Mouse (Mus musculus): ENCODE measurements around the gene 9230112D13Rik. TPM values are rescaled to one million over a fixed set of nuclear protein-coding genes. Genes with fewer than 3 reads are reported as not detected.

Gene 9230112D13Rik
- total RNA-seq (2022), result not detected

GRCm38 (mm10) chr14:34522701-34523100 is at the start of gene 9230112D13Rik:
Gene 9230112D13Rik, minus strand, starts transcription at chr14:34522801.
- no peak for DNase-seq (ENCODE audit: low spot score in 2 of 2)

- no peak for DNase-seq (ENCODE audit: low spot score in 2 of 2)
These were observed 49.2 kb upstream of the 9230112D13Rik start for GRCm38 (mm10) chr14:34571610-34572387.

- no peak for DNase-seq (ENCODE audit: low spot score in 2 of 2)
These were observed 48.3 kb upstream of the 9230112D13Rik start for GRCm38 (mm10) chr14:34570903-34571302.

GRCm38 (mm10) chr14:34570294-34570693 is 47.7 kb upstream of the 9230112D13Rik start:
- DNase-seq (ENCODE audit: low spot score in 2 of 2), result peak in 1 of 2 experiments; percentile 78

- no peak for DNase-seq (ENCODE audit: low spot score in 2 of 2)
These were observed 47.1 kb upstream of the 9230112D13Rik start for GRCm38 (mm10) chr14:34569534-34570194.

- no peak for DNase-seq (ENCODE audit: low spot score in 2 of 2)
These were observed 46.0 kb upstream of the 9230112D13Rik start for GRCm38 (mm10) chr14:34568626-34569025.

GRCm38 (mm10) chr14:34567697-34568096 is 45.1 kb upstream of the 9230112D13Rik start:
- no peak for DNase-seq (ENCODE audit: low spot score in 2 of 2)

GRCm38 (mm10) chr14:34566530-34566929 is 43.9 kb upstream of the 9230112D13Rik start:
- no peak for DNase-seq (ENCODE audit: low spot score in 2 of 2)

- DNase-seq (ENCODE audit: low spot score in 2 of 2), result no peak
These were observed 43.1 kb upstream of the 9230112D13Rik start for GRCm38 (mm10) chr14:34565711-34566110.

GRCm38 (mm10) chr14:34564646-34565045 is 42.0 kb upstream of the 9230112D13Rik start:
- DNase-seq (ENCODE audit: low spot score in 2 of 2), result no peak

- DNase-seq (ENCODE audit: low spot score in 2 of 2), result no peak
These were observed 39.8 kb upstream of the 9230112D13Rik start for GRCm38 (mm10) chr14:34562393-34562792.

- no peak for DNase-seq (ENCODE audit: low spot score in 2 of 2)
These were observed 39.0 kb upstream of the 9230112D13Rik start for GRCm38 (mm10) chr14:34561647-34562046.

- DNase-seq (ENCODE audit: low spot score in 2 of 2), result no peak
These were observed 36.3 kb upstream of the 9230112D13Rik start for GRCm38 (mm10) chr14:34558947-34559346.

- no peak for DNase-seq (ENCODE audit: low spot score in 2 of 2)
These were observed 32.6 kb upstream of the 9230112D13Rik start for GRCm38 (mm10) chr14:34555211-34555610.

GRCm38 (mm10) chr14:34554047-34554446 is 31.4 kb upstream of the 9230112D13Rik start:
- no peak for DNase-seq (ENCODE audit: low spot score in 2 of 2)

GRCm38 (mm10) chr14:34553470-34553869 is 30.9 kb upstream of the 9230112D13Rik start:
- DNase-seq (ENCODE audit: low spot score in 2 of 2), result no peak

GRCm38 (mm10) chr14:34552226-34552625 is 29.6 kb upstream of the 9230112D13Rik start:
- DNase-seq (ENCODE audit: low spot score in 2 of 2), result no peak

GRCm38 (mm10) chr14:34549004-34549671 is 26.5 kb upstream of the 9230112D13Rik start:
- peak; percentile 71 to 75 for DNase-seq (ENCODE audit: low spot score in 2 of 2)

- DNase-seq (ENCODE audit: low spot score in 2 of 2), result peak in 1 of 2 experiments; percentile 43
These were observed 25.9 kb upstream of the 9230112D13Rik start for GRCm38 (mm10) chr14:34548391-34549001.

- no peak for DNase-seq (ENCODE audit: low spot score in 2 of 2)
These were observed 21.9 kb upstream of the 9230112D13Rik start for GRCm38 (mm10) chr14:34544545-34544944.

GRCm38 (mm10) chr14:34544001-34544400 is 21.4 kb upstream of the 9230112D13Rik start:
- DNase-seq (ENCODE audit: low spot score in 2 of 2), result no peak

GRCm38 (mm10) chr14:34543596-34543995 is 21.0 kb upstream of the 9230112D13Rik start:
- no peak for DNase-seq (ENCODE audit: low spot score in 2 of 2)

Measured in layer of hippocampus, adult 8-10 months (tissue).